Mouse (Mus musculus): ENCODE data around the gene Flrt1. TPM values are rescaled to one million over a fixed set of nuclear protein-coding genes. Genes with fewer than 3 reads are reported as not detected.
A peak's percentile ranks its signal among the peaks of the same experiment; 100 is the strongest.

The Flrt1 gene
- polyA plus RNA-seq, 2 experiments: 2.2 to 8.5 TPM

DNA sequence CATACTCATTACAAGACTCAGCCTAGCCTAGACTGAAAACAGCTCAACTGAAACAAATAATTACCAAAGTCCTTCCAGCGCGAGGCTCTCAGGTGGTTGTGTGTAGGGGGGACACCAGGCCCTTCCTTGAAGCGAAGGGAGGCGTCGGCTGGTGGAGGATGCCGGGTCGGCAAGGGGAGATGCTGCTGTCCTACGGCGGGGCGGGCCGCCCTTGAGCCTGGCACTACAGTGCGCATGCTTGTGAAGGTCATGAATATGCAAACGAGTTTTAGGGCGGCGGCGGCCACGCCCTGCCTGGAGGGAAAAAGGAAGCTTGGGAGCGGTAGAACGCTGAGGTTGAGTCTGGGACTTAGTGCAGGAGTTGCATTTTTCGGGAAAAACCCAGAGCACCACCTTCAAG, 38.3 kb upstream of the Flrt1 start:
- 2% methylated on average over 20 of the region's 20 CpGs for WGBS
- no peak for DNase-seq (ENCODE audit: low spot score)
- Histone ChIP-seq H3K27me3 (ENCODE audit: control insufficient read depth, insufficient read depth, low read length) (0 out of 2 replicates have a peak, but pooled peaks cover 4% of the 10 kb centered on the region), H3K4me1 (ENCODE audit: control insufficient read depth, insufficient read depth, low read length) (peaks cover 48% of the 10 kb centered on the region), H3K9ac (ENCODE audit: low read depth, low read length, severe bottlenecking) (0 out of 2 replicates have a peak overlapping the region, but pooled peaks have one; percentile 21), H3K9me3 (ENCODE audit: control insufficient read depth, low read length) (no peaks in the 10 kb centered on the region), H3K4me3 (replicated peaks; ENCODE audit: low read length) (peak overlapping the region; percentile 27), H3K4me2 (replicated peaks; ENCODE audit: low read depth, low read length, severe bottlenecking) (peak overlapping the region; percentile 52), H3K36me3 (ENCODE audit: control insufficient read depth, insufficient read depth, low read length) (no peaks in the 10 kb centered on the region), H3K27ac (replicated peaks; ENCODE audit: low read depth, low read length) (no peak overlapping the region)
- ATAC-seq (ENCODE audit: low FRiP score, low read depth): 0 out of 2 replicates have a peak, but pooled peaks have one; percentile 24
- no peak for TF ChIP-seq POLR2A (IDR thresholded peaks at IDR 0.05; ENCODE audit: borderline replicate concordance, extremely low read depth, insufficient read depth, insufficient read length)

DNA sequence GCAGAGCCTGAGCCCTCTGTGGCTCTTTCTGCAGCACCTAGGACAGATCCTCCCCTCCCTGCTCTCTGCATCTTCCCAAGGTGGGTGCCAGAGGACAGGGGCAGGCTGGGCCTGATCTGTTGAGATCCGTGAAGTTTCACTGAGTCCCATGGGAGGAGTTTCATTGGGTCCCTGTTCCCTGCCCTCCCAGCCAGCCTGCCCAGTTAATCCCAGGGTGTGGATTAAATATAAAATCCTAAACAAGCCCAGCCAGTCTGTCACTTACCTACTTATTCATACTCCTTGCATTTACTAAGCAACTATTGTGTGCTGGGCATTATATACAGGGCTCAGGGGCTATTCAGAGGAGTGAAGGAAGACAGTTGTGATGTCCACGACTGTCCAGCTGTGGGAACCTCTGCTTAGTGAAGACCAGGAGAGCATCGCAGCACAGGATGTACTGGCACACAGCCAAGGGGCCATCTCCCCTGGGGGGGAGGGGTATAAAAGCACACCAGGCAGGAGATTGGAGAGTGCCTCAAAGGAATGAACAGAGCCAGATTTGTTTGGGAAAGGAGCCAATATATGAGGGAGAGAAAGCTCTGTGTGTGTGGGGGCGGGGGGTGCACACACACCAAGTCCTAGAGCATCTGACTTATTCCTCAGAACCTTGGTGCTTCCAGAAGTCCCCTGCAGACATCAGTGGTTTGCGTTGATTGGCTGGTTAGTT, 36.8 kb upstream of the Flrt1 start:
- Histone ChIP-seq H3K4me3 (replicated peaks; ENCODE audit: low read length) (no peak overlapping the region), H3K9ac (ENCODE audit: low read depth, low read length, severe bottlenecking) (no peak overlapping the region), H3K27me3 (ENCODE audit: control insufficient read depth, insufficient read depth, low read length) (0 out of 2 replicates have a peak, but pooled peaks cover 4% of the 10 kb centered on the region), H3K27ac (replicated peaks; ENCODE audit: low read depth, low read length) (no peak overlapping the region), H3K4me1 (ENCODE audit: control insufficient read depth, insufficient read depth, low read length) (peaks cover 48% of the 10 kb centered on the region), H3K36me3 (ENCODE audit: control insufficient read depth, insufficient read depth, low read length) (no peaks in the 10 kb centered on the region), H3K4me2 (replicated peaks; ENCODE audit: low read depth, low read length, severe bottlenecking) (no peak overlapping the region), H3K9me3 (ENCODE audit: control insufficient read depth, low read length) (no peaks in the 10 kb centered on the region)
- 44% methylated on average over 5 of the region's 5 CpGs for WGBS
- no peak for TF ChIP-seq POLR2A (IDR thresholded peaks at IDR 0.05; ENCODE audit: borderline replicate concordance, extremely low read depth, insufficient read depth, insufficient read length)
- ATAC-seq (ENCODE audit: low FRiP score, low read depth) (no peak), DNase-seq (ENCODE audit: low spot score) (no peak)

- no peaks in the 10 kb centered on the region for H3K36me3 ChIP-seq (ENCODE audit: control insufficient read depth, insufficient read depth, low read length)
- no peak for TF ChIP-seq POLR2A (IDR thresholded peaks at IDR 0.05; ENCODE audit: borderline replicate concordance, extremely low read depth, insufficient read depth, insufficient read length)
- H3K4me2 ChIP-seq (replicated peaks; ENCODE audit: low read depth, low read length, severe bottlenecking): no peak overlapping the region
- H3K9ac ChIP-seq (ENCODE audit: low read depth, low read length, severe bottlenecking): no peak overlapping the region
- no peaks in the 10 kb centered on the region for H3K9me3 ChIP-seq (ENCODE audit: control insufficient read depth, low read length)
- ATAC-seq (ENCODE audit: low FRiP score, low read depth): no peak
- peaks cover 62% of the 10 kb centered on the region for H3K4me1 ChIP-seq (ENCODE audit: control insufficient read depth, insufficient read depth, low read length)
- DNase-seq (ENCODE audit: low spot score): no peak
- H3K4me3 ChIP-seq (replicated peaks; ENCODE audit: low read length): no peak overlapping the region
- 66% methylated on average over 12 of the region's 12 CpGs for WGBS
- 0 out of 2 replicates have a peak, but pooled peaks cover 4% of the 10 kb centered on the region for H3K27me3 ChIP-seq (ENCODE audit: control insufficient read depth, insufficient read depth, low read length)
- H3K27ac ChIP-seq (replicated peaks; ENCODE audit: low read depth, low read length): no peak overlapping the region
Observed at GRCm38 (mm10) chr19:7140856-7141421, 35.4 kb upstream of the Flrt1 start.

- H3K4me2 ChIP-seq (replicated peaks; ENCODE audit: low read depth, low read length, severe bottlenecking): no peak overlapping the region
- TF ChIP-seq POLR2A (IDR thresholded peaks at IDR 0.05; ENCODE audit: borderline replicate concordance, extremely low read depth, insufficient read depth, insufficient read length): no peak
- H3K36me3 ChIP-seq (ENCODE audit: control insufficient read depth, insufficient read depth, low read length): no peaks in the 10 kb centered on the region
- no peak overlapping the region for H3K4me3 ChIP-seq (replicated peaks; ENCODE audit: low read length)
- H3K9me3 ChIP-seq (ENCODE audit: control insufficient read depth, low read length): no peaks in the 10 kb centered on the region
- no peak overlapping the region for H3K9ac ChIP-seq (ENCODE audit: low read depth, low read length, severe bottlenecking)
- ATAC-seq (ENCODE audit: low FRiP score, low read depth): no peak
- peaks cover 68% of the 10 kb centered on the region for H3K4me1 ChIP-seq (ENCODE audit: control insufficient read depth, insufficient read depth, low read length)
- WGBS: 57% methylated on average over 6 of the region's 6 CpGs
- no peak overlapping the region for H3K27ac ChIP-seq (replicated peaks; ENCODE audit: low read depth, low read length)
- H3K27me3 ChIP-seq (ENCODE audit: control insufficient read depth, insufficient read depth, low read length): 0 out of 2 replicates have a peak, but pooled peaks cover 4% of the 10 kb centered on the region
- DNase-seq (ENCODE audit: low spot score): no peak
Observed at GRCm38 (mm10) chr19:7140373-7140772, 34.8 kb upstream of the Flrt1 start.

- ATAC-seq (ENCODE audit: low FRiP score, low read depth) (no peak), DNase-seq (ENCODE audit: low spot score) (no peak)
- Histone ChIP-seq H3K27me3 (ENCODE audit: control insufficient read depth, insufficient read depth, low read length) (no peaks in the 10 kb centered on the region), H3K4me1 (ENCODE audit: control insufficient read depth, insufficient read depth, low read length) (peaks cover 78% of the 10 kb centered on the region), H3K27ac (replicated peaks; ENCODE audit: low read depth, low read length) (no peak overlapping the region), H3K4me3 (replicated peaks; ENCODE audit: low read length) (no peak overlapping the region), H3K9me3 (ENCODE audit: control insufficient read depth, low read length) (no peaks in the 10 kb centered on the region), H3K36me3 (ENCODE audit: control insufficient read depth, insufficient read depth, low read length) (no peaks in the 10 kb centered on the region), H3K4me2 (replicated peaks; ENCODE audit: low read depth, low read length, severe bottlenecking) (no peak overlapping the region), H3K9ac (ENCODE audit: low read depth, low read length, severe bottlenecking) (no peak overlapping the region)
- WGBS: 40% methylated on average over 4 of the region's 4 CpGs
- no peak for TF ChIP-seq POLR2A (IDR thresholded peaks at IDR 0.05; ENCODE audit: borderline replicate concordance, extremely low read depth, insufficient read depth, insufficient read length)
Observed at GRCm38 (mm10) chr19:7139321-7139720, 33.8 kb upstream of the Flrt1 start.

Measured in limb, embryonic 14.5 days (tissue).